Mouse (Mus musculus) embryo, embryonic 11 days (tissue): ENCODE results near the gene Olfr106-ps.

Experiments used
- DNase-seq: peaks from one replicate; pipeline ENCODE4 v3.0.0-alpha.2; 2015

Gene Olfr106-ps

GRCm38 (mm10) chr17:37390093-37390492 is at the start of gene Olfr106-ps:
TSS of gene Olfr106-ps (plus strand) at chr17:37390393.
- no peak for DNase-seq

- DNase-seq: no peak
Observed at GRCm38 (mm10) chr17:37359282-37359681, 30.9 kb upstream of the Olfr106-ps start, which contains the start of gene Olfr104-ps. TSS of gene Olfr104-ps (plus strand) at chr17:37359582.

GRCm38 (mm10) chr17:37378733-37379132 is 11.5 kb upstream of the Olfr106-ps start, which contains the start of gene Olfr105-ps:
TSS of gene Olfr105-ps (plus strand) at chr17:37379033.
- no peak for DNase-seq

GRCm38 (mm10) chr17:37398926-37399325 is 8.7 kb downstream of the Olfr106-ps start, which contains the start of gene Olfr107:
TSS of gene Olfr107 (plus strand) at chr17:37399226.
- no peak for DNase-seq

GRCm38 (mm10) chr17:37413380-37413779 is 23.2 kb downstream of the Olfr106-ps start:
- DNase-seq: no peak

- DNase-seq: no peak
Observed at GRCm38 (mm10) chr17:37445180-37445579, 55.0 kb downstream of the Olfr106-ps start, which contains the start of gene Olfr108. TSS of gene Olfr108 (plus strand) at chr17:37445480.
